Mouse (Mus musculus) heart, embryonic 14.5 days (tissue): ENCODE results near the gene Lpin2. TPM values are rescaled to one million over a fixed set of nuclear protein-coding genes. Genes with fewer than 3 reads are reported as not detected.

Experiments
- ATAC-seq: fragments of 200-750 bp; cut with Nextera tagmentation; 2 replicates; pipeline ENCODE4 v1.8.0; 2017; ENCODE audit warnings: low read depth, moderate TSS enrichment; ENCODE audit not compliant: insufficient number of reproducible peaks, insufficient read depth, low FRiP score
- H3K27ac ChIP-seq, 2 experiments: fragments of 200-500 bp in 1 of 2; fragments of 300-500 bp in 1 of 2; sonication (generic) in 1 of 2; replicated peaks in 1 of 2; 2 replicates each; pipeline ENCODE4 v1.5.1; 2012 to 2014; ENCODE audit warnings: low read depth in 2 of 2, low read length in 2 of 2, control low read depth in 1 of 2, mild to moderate bottlenecking in 1 of 2, mixed read lengths in 1 of 2; ENCODE audit not compliant: control insufficient read depth in 1 of 2, insufficient read depth in 1 of 2
- H3K27me3 ChIP-seq: fragments of 300-500 bp; sonication (generic); 2 replicates; pipeline ENCODE4 v1.6.1; 2014; ENCODE audit warnings: mild to moderate bottlenecking, low read length, control low read depth; ENCODE audit not compliant: control insufficient read depth, insufficient read depth
- H3K36me3 ChIP-seq: fragments of 300-500 bp; sonication (generic); 2 replicates; pipeline ENCODE4 v1.6.1; 2014; ENCODE audit warnings: mild to moderate bottlenecking, control low read depth, low read length, mixed read lengths; ENCODE audit not compliant: control insufficient read depth, insufficient read depth
- H3K4me1 ChIP-seq, 2 experiments: fragments of 200-500 bp in 1 of 2; fragments of 300-500 bp in 1 of 2; sonication (generic) in 1 of 2; 2 replicates each; pipeline ENCODE4 v1.6.1; 2012 to 2014; ENCODE audit warnings: low read length in 2 of 2, control low read depth in 1 of 2, mixed read lengths in 1 of 2; ENCODE audit not compliant: control insufficient read depth in 2 of 2, insufficient read depth in 2 of 2
- H3K4me2 ChIP-seq: fragments of 300-500 bp; sonication (generic); 2 replicates; pipeline ENCODE4 v1.6.1; 2014; ENCODE audit warnings: mild to moderate bottlenecking, low read length
- H3K4me3 ChIP-seq, 2 experiments: fragments of 200-500 bp in 1 of 2; fragments of 300-500 bp in 1 of 2; sonication (generic) in 1 of 2; 2 replicates each; pipeline ENCODE4 v1.5.1; 2012 to 2014; ENCODE audit warnings: low read length in 2 of 2, mild to moderate bottlenecking in 2 of 2, control low read depth in 1 of 2, low read depth in 1 of 2, moderate library complexity in 1 of 2; ENCODE audit not compliant: control insufficient read depth in 1 of 2, insufficient read depth in 1 of 2
- H3K9ac ChIP-seq: fragments of 300-500 bp; sonication (generic); 2 replicates; pipeline ENCODE4 v1.6.1; 2014; ENCODE audit warnings: mild to moderate bottlenecking, low read length
- H3K9me3 ChIP-seq: fragments of 300-500 bp; sonication (generic); 2 replicates; pipeline ENCODE4 v1.6.1; 2016; ENCODE audit warnings: low read length, control low read depth; ENCODE audit not compliant: control insufficient read depth
- WGBS: fragments of 180-500 bp; shearing (Covaris S2); extraction: QIAGEN DNeasy Blood & Tissue Kit; methylation state at CpG from one replicate; pipeline ENCODE4 v1.1.7; 2014; 5-methylcytosine and 5-hydroxymethylcytosine counted together
- polyA plus RNA-seq: library from polyadenylated mRNA; unstranded; fragments of >200 nt; fragmentation: Nextera tagmentation; extraction: Ambion mirVana; gene quantifications from 2 replicates; pipeline ENCODE4 v1.2.1, GENCODE M21; 2014

Gene Lpin2
- polyA plus RNA-seq, 1 experiment from 2014 or later = 15.2 TPM

DNA sequence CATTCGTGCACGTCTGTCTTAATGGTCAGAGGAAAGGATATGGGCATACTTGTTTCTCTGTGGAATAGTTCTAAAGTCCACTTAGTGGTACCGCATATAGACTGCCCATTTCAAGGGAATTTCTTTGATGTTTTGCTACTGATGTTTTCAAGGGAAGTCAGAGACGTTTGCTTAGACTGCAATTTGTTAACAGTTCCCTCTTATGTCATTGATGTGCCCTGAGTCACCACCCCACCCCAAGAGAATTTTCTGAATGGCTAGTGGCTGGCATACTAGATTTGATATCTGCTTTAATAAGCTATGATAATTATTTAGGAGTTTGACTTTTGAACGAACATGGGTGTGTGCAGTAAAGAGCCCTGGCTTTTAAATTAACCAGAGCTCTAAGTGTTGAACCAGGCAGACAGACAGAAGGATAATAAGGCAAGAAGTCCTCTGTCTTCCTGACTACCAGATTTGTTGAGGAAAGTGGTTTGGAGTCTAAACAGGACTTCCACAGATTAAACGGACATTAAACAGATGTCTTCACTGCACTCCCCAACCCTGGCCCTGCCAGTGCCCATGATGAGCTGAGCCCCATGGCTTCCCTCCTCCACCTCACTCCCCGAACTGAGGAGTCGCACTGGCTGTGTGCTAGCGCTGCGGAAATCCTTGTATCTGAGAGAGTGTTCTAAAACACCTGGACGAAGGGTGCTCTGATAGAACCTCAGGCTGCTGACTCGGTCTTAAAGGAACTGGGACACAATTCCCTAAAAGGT lies 24.0 kb downstream of the Lpin2 start:
- no peaks in the 10 kb centered on the region for H3K36me3 ChIP-seq
- H3K4me3 ChIP-seq = no peak overlapping the region
- no peak overlapping the region for H3K27ac ChIP-seq
- no peak for ATAC-seq
- H3K9me3 ChIP-seq = peaks cover 4% of the 10 kb centered on the region; the same call in 1 of the 2 replicates
- no peaks in the 10 kb centered on the region for H3K27me3 ChIP-seq
- no peak overlapping the region for H3K9ac ChIP-seq
- H3K4me1 ChIP-seq = peaks cover 2 to 15% of the 10 kb centered on the region in 2 experiments; a peak in 1 of 4 replicates
- no peak overlapping the region for H3K4me2 ChIP-seq
- WGBS = 47% methylated on average over 12 of the region's 12 CpGs

DNA sequence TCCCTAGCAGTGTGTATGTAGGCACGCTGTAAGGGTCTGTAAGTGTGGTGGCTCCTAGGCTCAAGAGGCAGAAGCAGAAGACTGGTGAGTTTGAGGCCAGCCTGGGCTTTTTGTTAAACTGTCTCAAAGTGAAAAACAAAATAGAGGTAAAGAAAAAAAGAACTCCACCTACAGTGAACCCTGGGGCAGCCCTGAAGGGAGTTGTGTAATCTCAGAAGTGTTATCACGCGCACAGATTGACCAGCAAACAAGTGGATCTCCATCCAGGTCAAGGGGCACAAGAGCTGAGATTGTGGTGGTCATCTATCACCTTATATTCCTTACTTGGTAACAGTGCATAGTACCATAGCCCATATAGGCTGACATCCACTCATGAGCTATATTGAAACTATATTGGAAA lies 24.9 kb downstream of the Lpin2 start:
- peaks cover 2 to 18% of the 10 kb centered on the region in 2 experiments; a peak in 2 of 4 replicates for H3K4me1 ChIP-seq
- ATAC-seq = no peak
- no peak overlapping the region for H3K4me2 ChIP-seq
- H3K9me3 ChIP-seq = peaks cover 4% of the 10 kb centered on the region; the same call in 1 of the 2 replicates
- no peaks in the 10 kb centered on the region for H3K36me3 ChIP-seq
- H3K27me3 ChIP-seq = no peaks in the 10 kb centered on the region
- H3K27ac ChIP-seq = no peak overlapping the region
- no peak overlapping the region for H3K4me3 ChIP-seq
- no peak overlapping the region for H3K9ac ChIP-seq
- WGBS = 89% methylated on average over 3 of the region's 3 CpGs

DNA sequence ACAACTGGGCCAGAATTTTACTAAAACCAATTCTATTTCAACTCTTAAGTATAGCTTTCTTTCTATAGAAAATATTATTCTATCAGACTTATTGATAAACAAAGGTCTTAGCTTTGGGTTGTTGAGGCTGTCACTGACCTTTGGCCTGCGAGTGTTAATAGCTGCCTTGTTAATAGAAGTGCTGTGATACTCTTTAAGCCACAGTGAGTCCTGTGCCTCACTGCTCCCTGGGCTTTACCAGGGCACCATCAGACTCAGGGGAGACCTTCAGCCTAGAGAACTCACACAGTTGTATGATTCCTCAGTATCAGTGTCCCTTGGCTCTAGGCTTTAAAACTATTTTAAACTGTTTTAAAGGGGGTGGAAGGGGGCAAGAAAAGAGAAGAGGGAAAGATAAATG lies 26.0 kb downstream of the Lpin2 start:
- no peak for ATAC-seq
- Histone ChIP-seq H3K27me3 (no peaks in the 10 kb centered on the region), H3K4me3 (no peak overlapping the region), H3K9ac (no peak overlapping the region), H3K27ac (no peak overlapping the region), H3K4me1 (peaks cover 2 to 11% of the 10 kb centered on the region in 2 experiments; a peak in 2 of 4 replicates), H3K9me3 (peaks cover 4% of the 10 kb centered on the region; the same call in 1 of the 2 replicates), H3K36me3 (no peaks in the 10 kb centered on the region), H3K4me2 (no peak overlapping the region)
- WGBS = 100% methylated on average over 1 of the region's 1 CpGs

DNA sequence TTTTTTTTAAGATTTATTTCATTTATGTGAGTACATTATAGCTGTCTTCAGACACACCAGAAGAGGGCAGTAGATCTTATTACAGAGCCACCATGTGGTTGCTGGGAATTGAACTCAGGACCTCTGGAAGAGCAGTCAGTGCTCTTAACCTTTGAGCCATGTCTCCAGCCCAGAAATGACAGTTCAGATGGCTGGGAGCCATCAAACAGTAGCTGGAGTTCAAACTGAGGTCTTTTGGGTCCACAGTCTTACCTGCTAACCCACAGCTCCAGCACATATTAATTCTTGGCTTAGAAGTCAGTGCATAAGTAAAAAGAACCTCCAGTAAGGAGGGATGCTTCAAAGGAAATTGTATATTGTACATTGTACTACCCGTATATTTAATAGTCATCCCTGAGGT lies 26.6 kb downstream of the Lpin2 start:
- WGBS = 98% methylated on average over 1 of the region's 1 CpGs
- no peak overlapping the region for H3K4me2 ChIP-seq
- H3K9ac ChIP-seq = no peak overlapping the region
- no peaks in the 10 kb centered on the region for H3K36me3 ChIP-seq
- no peak overlapping the region for H3K27ac ChIP-seq
- no peak for ATAC-seq
- H3K27me3 ChIP-seq = no peaks in the 10 kb centered on the region
- peaks cover 4% of the 10 kb centered on the region; the same call in 1 of the 2 replicates for H3K9me3 ChIP-seq
- H3K4me3 ChIP-seq = no peak overlapping the region
- peaks cover 2 to 11% of the 10 kb centered on the region in 2 experiments; a peak in 2 of 4 replicates for H3K4me1 ChIP-seq

DNA sequence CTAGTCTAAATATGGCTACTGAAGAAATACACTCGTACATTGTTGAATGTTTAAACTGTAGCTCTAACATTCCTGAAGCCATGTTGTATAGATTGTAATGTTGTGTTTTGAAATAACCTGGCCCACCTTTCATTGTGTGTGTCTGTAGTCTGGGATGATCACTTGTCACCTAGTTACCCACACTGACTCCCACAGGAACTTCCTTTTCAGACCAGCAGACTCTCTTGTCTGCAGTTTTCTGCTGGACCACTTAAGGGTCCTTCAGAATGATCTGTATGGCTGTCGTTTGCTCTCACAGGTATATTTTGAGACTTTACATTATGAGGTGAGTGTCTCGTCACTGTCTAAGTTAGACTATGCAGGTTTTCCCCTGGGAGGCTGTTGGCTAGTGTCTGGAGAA lies 27.6 kb downstream of the Lpin2 start:
- no peak overlapping the region for H3K4me3 ChIP-seq
- 60% methylated on average over 3 of the region's 3 CpGs for WGBS
- no peak overlapping the region for H3K27ac ChIP-seq
- peaks cover 4% of the 10 kb centered on the region; the same call in 1 of the 2 replicates for H3K9me3 ChIP-seq
- no peak for ATAC-seq
- H3K4me2 ChIP-seq = no peak overlapping the region
- H3K27me3 ChIP-seq = no peaks in the 10 kb centered on the region
- peaks cover 6 to 18% of the 10 kb centered on the region in 2 experiments for H3K4me1 ChIP-seq
- no peaks in the 10 kb centered on the region for H3K36me3 ChIP-seq
- H3K9ac ChIP-seq = no peak overlapping the region

DNA sequence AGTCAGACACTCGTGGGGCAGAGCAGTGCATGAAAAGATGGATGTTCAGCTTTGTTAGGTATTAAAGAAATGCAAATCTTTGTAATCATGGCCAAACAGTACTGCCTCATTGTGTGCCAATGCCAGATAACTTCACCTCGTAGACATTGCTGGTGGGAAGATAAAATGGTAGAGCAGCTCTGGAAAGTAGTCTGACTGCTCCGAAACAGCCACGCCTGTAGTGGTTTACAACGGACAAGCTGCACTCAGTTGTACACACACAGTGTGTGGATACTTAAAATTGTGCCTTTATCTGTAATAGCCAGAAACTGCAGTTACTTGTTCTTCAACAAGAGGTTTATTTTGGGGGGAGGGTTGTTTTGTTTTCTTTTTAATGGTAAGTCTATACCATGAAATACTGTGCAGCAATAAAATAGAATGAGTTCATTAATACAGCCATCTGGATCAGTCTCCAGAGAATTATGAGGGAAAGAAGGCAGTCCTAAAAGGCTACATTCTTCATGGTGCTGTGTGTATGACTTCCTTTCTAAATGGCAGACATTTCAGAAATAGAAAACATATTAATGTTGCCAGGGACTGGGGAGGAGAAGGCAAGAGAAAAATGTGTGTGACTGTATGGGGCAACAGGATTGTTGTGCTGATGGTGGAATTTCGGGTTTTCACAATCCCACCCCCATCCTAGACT lies 29.7 kb downstream of the Lpin2 start:
- no peaks in the 10 kb centered on the region for H3K36me3 ChIP-seq
- peaks cover 6 to 19% of the 10 kb centered on the region in 2 experiments for H3K4me1 ChIP-seq
- no peak overlapping the region for H3K4me3 ChIP-seq
- H3K27ac ChIP-seq = no peak overlapping the region
- H3K9ac ChIP-seq = no peak overlapping the region
- WGBS = 67% methylated on average over 6 of the region's 6 CpGs
- no peaks in the 10 kb centered on the region for H3K27me3 ChIP-seq
- peaks cover 4% of the 10 kb centered on the region; the same call in 1 of the 2 replicates for H3K9me3 ChIP-seq
- no peak for ATAC-seq
- no peak overlapping the region for H3K4me2 ChIP-seq

DNA sequence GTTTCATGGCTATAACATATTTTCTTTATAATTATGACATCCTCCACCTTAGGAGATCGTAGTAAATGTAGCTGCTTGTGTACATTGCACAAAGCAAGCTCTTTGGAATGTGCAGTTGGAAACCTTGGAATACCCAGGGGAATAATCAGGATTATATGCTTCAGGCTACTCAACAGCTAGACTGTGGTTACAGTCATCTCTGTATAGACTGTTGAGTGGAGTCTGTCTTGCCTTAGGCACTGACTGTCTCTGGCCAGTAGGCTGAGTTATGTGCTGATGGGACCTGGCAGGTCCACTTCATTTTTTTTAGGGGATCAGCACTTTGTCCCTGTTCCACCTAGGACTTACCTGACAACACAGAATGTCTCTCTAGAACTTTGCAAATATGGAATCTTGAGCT lies 31.3 kb downstream of the Lpin2 start:
- Histone ChIP-seq H3K27ac (no peak overlapping the region), H3K9ac (no peak overlapping the region), H3K36me3 (peaks cover 4% of the 10 kb centered on the region; the same call in 1 of the 2 replicates), H3K27me3 (no peaks in the 10 kb centered on the region), H3K9me3 (no peaks in the 10 kb centered on the region), H3K4me1 (peaks cover 6 to 19% of the 10 kb centered on the region in 2 experiments), H3K4me3 (no peak overlapping the region), H3K4me2 (no peak overlapping the region)
- WGBS = 84% methylated on average over 1 of the region's 1 CpGs
- ATAC-seq = no peak
